Mouse (Mus musculus) intestine, postnatal 0 days (tissue): ENCODE results near the gene Sh3pxd2a. TPM values are rescaled to one million over a fixed set of nuclear protein-coding genes. Genes with fewer than 3 reads are reported as not detected.
A peak's percentile ranks its signal among the peaks of the same experiment; 100 is the strongest.

ENCODE experiments used
- ATAC-seq: fragments of 200-750 bp; cut with Nextera tagmentation; 2 replicates; pipeline ENCODE4 v1.8.0; 2017; ENCODE audit warnings: mild to moderate bottlenecking, moderate TSS enrichment, moderate library complexity
- H3K27ac ChIP-seq: fragments of 300-500 bp; sonication (generic); 2 replicates; pipeline ENCODE4 v1.5.1; 2014; ENCODE audit warnings: mild to moderate bottlenecking, low read depth, low read length, moderate library complexity
- H3K27me3 ChIP-seq: fragments of 300-500 bp; sonication (generic); replicated peaks from 2 replicates; pipeline ENCODE4 v1.6.1; 2014; ENCODE audit warnings: low read length, mixed read lengths; ENCODE audit not compliant: control insufficient read depth, insufficient read depth
- H3K36me3 ChIP-seq: fragments of 300-500 bp; sonication (generic); 2 replicates; pipeline ENCODE4 v1.6.1; 2014; ENCODE audit warnings: mild to moderate bottlenecking, moderate library complexity; ENCODE audit not compliant: control insufficient read depth, insufficient read depth
- H3K4me1 ChIP-seq: fragments of 300-500 bp; sonication (generic); replicated peaks from 2 replicates; pipeline ENCODE4 v1.6.1; 2014; ENCODE audit warnings: antibody characterized with exemption, low read length, mixed read lengths; ENCODE audit not compliant: control insufficient read depth, insufficient read depth
- H3K4me2 ChIP-seq: fragments of 300-500 bp; sonication (generic); replicated peaks from 2 replicates; pipeline ENCODE4 v1.6.1; 2014; ENCODE audit warnings: low read depth, mild to moderate bottlenecking, moderate library complexity
- H3K4me3 ChIP-seq: fragments of 300-500 bp; sonication (generic); 2 replicates; pipeline ENCODE4 v1.5.1; 2014; ENCODE audit warnings: low read depth, low read length
- H3K9ac ChIP-seq: fragments of 300-500 bp; sonication (generic); 2 replicates; pipeline ENCODE4 v1.6.1; 2014; ENCODE audit warnings: mild to moderate bottlenecking, low read depth, low read length
- H3K9me3 ChIP-seq: fragments of 300-500 bp; sonication (generic); 2 replicates; pipeline ENCODE4 v1.6.1; 2016; ENCODE audit warnings: mixed run types; ENCODE audit not compliant: control insufficient read depth
- CTCF ChIP-seq: sonication (generic); IDR thresholded peaks from 2 replicates; pipeline ENCODE4 v1.5.1; 2016; ENCODE audit warnings: low read depth, mild to moderate bottlenecking, control low read depth, antibody characterized with exemption, moderate library complexity
- WGBS: fragments of 180-500 bp; shearing (Covaris S2); extraction: QIAGEN DNeasy Blood & Tissue Kit; methylation state at CpG from one replicate; pipeline ENCODE4 v1.1.7; 2014; 5-methylcytosine and 5-hydroxymethylcytosine counted together
- polyA plus RNA-seq: library from polyadenylated mRNA; unstranded; fragments of >200 nt; fragmentation: Nextera tagmentation; extraction: Ambion mirVana; gene quantifications from 2 replicates; pipeline ENCODE4 v1.2.1, GENCODE M21; 2015

The Sh3pxd2a gene
- polyA plus RNA-seq, 1 experiment from 2014 or later, result 2.2 TPM

DNA sequence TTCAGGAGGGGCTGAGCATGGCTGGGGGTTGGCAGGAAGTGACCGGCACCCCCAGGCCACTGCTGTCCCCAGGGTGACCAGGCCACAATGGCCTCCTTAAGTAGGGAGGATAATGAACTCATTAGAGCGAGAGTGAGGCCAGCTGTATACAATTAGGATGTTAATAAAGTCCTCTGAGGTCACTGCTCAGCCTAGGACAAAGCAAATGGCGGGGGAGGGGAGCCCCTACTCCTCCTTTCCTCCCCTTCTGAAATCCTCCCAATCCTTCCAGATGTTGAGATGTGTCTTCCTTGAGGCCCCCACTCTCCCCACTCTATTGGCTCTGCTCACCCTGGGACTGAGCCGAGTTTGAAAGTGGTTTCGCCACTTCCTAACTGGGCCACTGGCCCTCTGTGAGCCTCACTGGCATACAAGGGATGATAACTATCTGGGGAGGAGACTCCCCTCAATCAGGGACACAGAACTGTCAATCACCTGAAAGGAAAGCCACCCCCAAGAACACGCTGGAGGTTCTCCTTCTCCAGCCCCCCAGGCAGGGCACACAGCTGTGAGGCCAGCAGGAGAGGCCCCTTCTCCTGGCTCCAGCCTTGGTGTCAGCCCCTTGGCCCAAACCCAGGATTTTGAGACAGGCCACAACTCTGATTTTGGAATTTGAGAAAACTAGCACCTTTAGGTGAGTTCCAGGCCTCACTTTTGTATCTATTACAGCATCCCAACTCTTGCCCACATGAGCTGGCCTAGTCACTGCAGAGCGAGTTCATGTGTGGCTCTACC lies 172.7 kb downstream of the Sh3pxd2a start:
- Histone ChIP-seq H3K9ac (no peak overlapping the region), H3K4me2 (no peak overlapping the region), H3K27ac (0 out of 2 replicates have a peak overlapping the region, but pooled peaks have one; percentile 22), H3K4me3 (no peak overlapping the region), H3K36me3 (no peaks in the 10 kb centered on the region; the same call in 1 of the 2 replicates), H3K9me3 (no peaks in the 10 kb centered on the region), H3K4me1 (no peaks in the 10 kb centered on the region), H3K27me3 (no peaks in the 10 kb centered on the region)
- 63% methylated on average over 7 of the region's 7 CpGs for WGBS
- ATAC-seq, result no peak; the same call in 1 of the 2 replicates
- no peak for TF ChIP-seq CTCF

- Histone ChIP-seq H3K4me3 (no peak overlapping the region), H3K9ac (no peak overlapping the region), H3K9me3 (no peaks in the 10 kb centered on the region), H3K4me2 (no peak overlapping the region), H3K27me3 (no peaks in the 10 kb centered on the region), H3K27ac (no peak overlapping the region), H3K4me1 (no peaks in the 10 kb centered on the region), H3K36me3 (peaks cover 24% of the 10 kb centered on the region; the same call in 1 of the 2 replicates)
- 75% methylated on average over 17 of the region's 17 CpGs for WGBS
- no peak for TF ChIP-seq CTCF
- no peak for ATAC-seq
Observed at GRCm38 (mm10) chr19:47286886-47287450, 177.2 kb downstream of the Sh3pxd2a start.

- Histone ChIP-seq H3K4me3 (no peak overlapping the region), H3K4me1 (no peaks in the 10 kb centered on the region), H3K27me3 (no peaks in the 10 kb centered on the region), H3K9ac (no peak overlapping the region), H3K36me3 (peaks cover 24% of the 10 kb centered on the region; the same call in 1 of the 2 replicates), H3K4me2 (no peak overlapping the region), H3K9me3 (no peaks in the 10 kb centered on the region), H3K27ac (no peak overlapping the region)
- WGBS, result 88% methylated on average over 6 of the region's 6 CpGs
- ATAC-seq, result no peak
- no peak for TF ChIP-seq CTCF
Observed at GRCm38 (mm10) chr19:47285581-47285980, 178.6 kb downstream of the Sh3pxd2a start.

DNA sequence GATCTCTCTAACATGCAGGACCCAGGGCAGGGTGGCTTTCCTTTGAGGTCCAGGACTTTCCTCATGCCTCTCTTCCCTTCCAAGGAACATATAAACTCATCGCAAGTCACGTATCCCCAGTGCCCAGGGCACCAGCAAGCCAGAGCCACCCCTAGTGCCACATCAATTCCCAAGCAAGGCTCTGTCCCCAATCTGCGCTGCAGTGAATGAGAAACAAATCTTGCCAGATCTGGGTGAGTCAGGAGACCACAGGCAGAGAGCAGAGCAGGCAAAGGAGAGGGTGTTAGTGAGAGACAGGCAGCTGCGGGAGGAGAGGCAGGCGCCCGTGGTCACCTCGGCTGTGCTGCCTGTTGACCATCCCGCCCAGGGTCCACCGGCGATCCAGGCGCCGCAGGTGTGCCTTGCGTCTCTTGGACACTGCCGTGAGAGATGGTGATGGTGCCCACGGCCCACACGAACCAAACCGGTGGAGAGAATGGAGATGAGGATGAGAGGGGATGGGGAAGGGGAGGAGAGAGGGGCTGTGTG lies 181.4 kb downstream of the Sh3pxd2a start:
- peaks cover 37% of the 10 kb centered on the region; the same call in 1 of the 2 replicates for H3K36me3 ChIP-seq

GRCm38 (mm10) chr19:47282050-47282454 lies 182.1 kb downstream of the Sh3pxd2a start:
- Histone ChIP-seq H3K4me1 (no peaks in the 10 kb centered on the region), H3K9ac (no peak overlapping the region), H3K4me2 (no peak overlapping the region), H3K36me3 (peaks cover 43% of the 10 kb centered on the region; the same call in 1 of the 2 replicates), H3K27ac (peak overlapping the region; percentile 51; the same call in 1 of the 2 replicates), H3K27me3 (no peaks in the 10 kb centered on the region), H3K9me3 (no peaks in the 10 kb centered on the region), H3K4me3 (no peak overlapping the region)
- 73% methylated on average over 6 of the region's 6 CpGs for WGBS
- no peak; the same call in 1 of the 2 replicates for ATAC-seq
- no peak for TF ChIP-seq CTCF

More for the DNA sequence above, 181.4 kb downstream of the Sh3pxd2a start:
- Histone ChIP-seq H3K9ac (no peak overlapping the region), H3K4me2 (no peak overlapping the region), H3K27me3 (no peaks in the 10 kb centered on the region), H3K9me3 (no peaks in the 10 kb centered on the region), H3K27ac (no peak overlapping the region), H3K4me3 (no peak overlapping the region), H3K4me1 (no peaks in the 10 kb centered on the region)
- ATAC-seq, result no peak
- WGBS, result 95% methylated on average over 17 of the region's 17 CpGs
- no peak for TF ChIP-seq CTCF

GRCm38 (mm10) chr19:47280894-47281293 lies 183.3 kb downstream of the Sh3pxd2a start:
- Histone ChIP-seq H3K4me2 (no peak overlapping the region), H3K4me3 (no peak overlapping the region), H3K36me3 (peaks cover 48% of the 10 kb centered on the region; the same call in 1 of the 2 replicates), H3K4me1 (no peaks in the 10 kb centered on the region), H3K9ac (no peak overlapping the region), H3K27me3 (no peaks in the 10 kb centered on the region), H3K27ac (no peak overlapping the region), H3K9me3 (no peaks in the 10 kb centered on the region)
- TF ChIP-seq CTCF, result peak; percentile 15; the same call in 1 of the 2 replicates
- no peak for ATAC-seq
- WGBS, result 86% methylated on average over 9 of the region's 9 CpGs
